Mouse (Mus musculus) left cerebral cortex, adult 11 months (tissue): ENCODE measurements at regions not wholly inside any gene's neighbourhood (a gene's known extent, or its start where the extent isn't known, plus 50 kb on each side); places are given as distances from the start of the nearest gene placed in this dataset.

Experiments used
- DNase-seq: peaks from one replicate; pipeline ENCODE4 v3.0.0; 2022; ENCODE audit warnings: low spot score

DNA sequence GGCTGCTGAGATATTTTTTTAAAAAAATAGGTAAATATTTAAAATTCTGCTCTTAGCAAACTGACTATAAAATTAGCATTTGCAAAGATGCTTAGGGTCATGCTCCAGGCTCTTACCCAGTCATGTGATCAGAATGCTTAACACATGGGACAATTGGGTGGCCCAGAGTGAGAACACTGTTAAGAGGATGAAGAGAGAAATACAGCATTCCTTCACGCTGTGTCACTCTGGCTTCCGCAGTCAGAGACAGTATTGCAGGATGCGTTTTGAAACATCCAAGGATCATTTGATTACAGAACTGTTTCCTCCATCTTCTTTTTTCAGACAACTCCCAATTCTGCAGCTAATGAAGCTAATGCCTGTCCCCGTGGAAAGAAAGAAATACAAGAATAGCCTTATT, 316.4 kb downstream of the Rnd3 start:
- no peak for DNase-seq

DNA sequence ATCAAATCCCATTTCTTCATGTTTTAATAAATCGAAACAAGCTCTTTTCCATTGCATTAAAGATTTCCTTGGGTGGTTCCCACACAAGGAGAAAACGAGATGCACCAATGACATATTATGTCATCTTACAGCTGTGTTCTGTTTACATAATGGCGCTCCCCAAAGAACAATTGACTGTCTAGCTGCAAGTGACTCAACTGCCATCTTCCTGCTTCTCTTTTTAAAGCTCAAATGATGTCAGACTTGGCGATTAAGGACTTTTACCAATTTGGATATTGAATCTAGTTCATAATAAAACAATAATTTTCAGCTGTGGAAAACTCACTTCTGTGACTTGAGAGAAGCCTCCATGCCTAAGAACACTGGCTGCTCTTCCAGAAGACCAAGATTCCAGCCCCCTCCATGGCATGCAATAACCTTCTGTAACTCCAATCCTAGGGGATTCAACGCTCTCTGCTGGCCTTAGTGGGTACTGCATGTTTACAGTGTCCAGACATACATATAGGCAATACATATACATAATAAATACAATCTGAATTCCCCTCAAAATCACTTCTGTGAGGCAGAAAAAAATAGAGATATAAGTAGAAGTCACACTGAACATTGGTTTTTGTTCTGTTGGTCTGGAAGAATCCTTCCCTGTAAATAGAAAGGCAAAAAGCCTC, 318.7 kb downstream of the Rnd3 start:
- DNase-seq: no peak

DNA sequence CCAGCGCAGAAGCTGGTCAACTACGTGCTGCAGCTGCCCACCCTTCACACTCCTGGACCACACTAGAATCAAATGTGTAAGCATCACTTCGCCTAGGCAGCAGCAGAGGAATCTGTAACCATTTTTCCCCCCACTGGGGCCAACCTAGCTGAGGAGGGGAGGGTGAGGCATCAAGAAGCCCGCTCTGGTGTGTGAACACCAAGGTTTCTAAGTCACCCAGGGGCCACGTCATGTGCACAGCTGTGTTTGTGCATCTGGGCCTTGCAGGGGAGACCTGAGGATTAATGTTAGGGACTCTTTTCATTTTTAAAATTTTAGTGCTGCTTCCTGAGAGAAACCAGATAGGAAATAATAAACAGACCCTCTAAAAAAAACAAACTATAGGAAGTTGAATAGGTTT, 321.8 kb downstream of the Rnd3 start:
- DNase-seq: no peak

DNA sequence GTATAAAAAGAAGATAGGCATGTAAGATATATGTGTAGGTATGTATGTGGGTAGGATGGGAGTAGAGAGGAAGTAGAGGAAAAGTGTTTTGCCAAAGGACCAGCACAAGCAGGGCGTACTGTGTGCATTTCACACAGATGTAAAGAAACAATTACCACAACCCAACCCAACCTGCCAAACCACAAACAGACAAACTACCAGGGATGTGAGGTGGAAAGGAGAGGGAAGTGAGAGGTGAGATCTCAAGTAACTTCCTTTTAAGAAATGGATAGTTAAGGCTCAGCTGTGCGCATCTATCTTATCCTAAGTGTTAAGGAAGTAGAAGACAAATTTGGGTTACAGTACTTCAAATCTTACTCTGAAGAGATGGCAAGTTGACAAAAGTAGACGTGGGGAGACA, 322.4 kb downstream of the Rnd3 start:
- no peak for DNase-seq

DNA sequence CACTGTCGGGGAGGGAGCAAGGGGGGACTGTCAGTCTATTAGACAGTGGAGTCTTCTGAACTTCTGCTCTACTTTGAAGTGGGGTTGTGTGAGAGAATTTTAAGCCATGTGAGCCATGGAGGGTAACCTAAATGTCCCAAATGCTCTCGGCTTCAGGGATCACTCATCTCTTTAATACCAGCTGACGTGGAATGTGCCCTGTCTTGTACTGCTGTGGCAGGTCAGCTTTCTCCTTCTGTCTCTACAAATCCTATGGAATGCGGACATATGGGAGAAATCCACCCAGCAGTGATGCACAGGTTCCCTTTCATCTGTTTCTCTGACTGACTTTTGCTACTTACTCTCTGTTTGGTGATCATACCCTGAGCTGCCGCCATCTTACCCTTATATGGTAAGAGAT, 323.3 kb downstream of the Rnd3 start:
- DNase-seq: no peak

DNA sequence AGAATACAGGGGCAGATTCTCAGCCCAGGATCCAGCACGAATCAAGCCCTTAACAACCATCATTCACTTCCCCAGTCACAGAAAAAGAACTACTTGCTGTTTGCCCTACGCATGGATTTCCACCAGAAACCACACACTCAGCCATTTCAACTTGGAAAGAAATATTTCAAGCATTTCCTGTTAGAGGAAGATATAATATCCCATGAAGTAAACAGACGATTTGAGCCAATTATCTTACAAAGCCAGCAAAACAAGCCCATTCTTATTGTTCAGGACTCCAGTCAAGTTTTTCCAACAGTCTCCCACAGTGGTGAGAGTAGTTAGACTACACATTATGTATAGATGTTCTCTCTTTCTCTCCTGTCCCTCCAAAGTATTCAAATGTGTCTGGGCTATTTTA, 324.1 kb downstream of the Rnd3 start:
- no peak for DNase-seq

DNA sequence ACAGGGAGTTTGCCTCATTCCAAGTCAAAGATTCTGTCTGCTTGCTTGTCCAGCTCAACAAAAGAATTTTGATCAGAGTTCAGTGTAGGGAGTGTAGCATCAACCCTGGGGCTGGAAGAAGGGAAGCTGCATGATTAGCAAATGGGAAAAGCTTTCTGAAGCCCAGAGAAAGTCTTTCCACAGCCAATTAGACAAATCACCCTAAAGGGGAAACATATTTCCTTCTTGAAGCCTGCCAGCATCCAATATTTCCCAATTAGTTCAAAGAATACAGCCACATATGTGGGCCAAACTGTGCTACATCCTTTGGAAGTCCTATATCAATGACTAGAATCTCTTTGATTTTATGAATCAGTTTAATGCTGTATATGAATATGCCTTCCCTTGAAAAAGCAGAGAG, 326.2 kb downstream of the Rnd3 start:
- no peak for DNase-seq

DNA sequence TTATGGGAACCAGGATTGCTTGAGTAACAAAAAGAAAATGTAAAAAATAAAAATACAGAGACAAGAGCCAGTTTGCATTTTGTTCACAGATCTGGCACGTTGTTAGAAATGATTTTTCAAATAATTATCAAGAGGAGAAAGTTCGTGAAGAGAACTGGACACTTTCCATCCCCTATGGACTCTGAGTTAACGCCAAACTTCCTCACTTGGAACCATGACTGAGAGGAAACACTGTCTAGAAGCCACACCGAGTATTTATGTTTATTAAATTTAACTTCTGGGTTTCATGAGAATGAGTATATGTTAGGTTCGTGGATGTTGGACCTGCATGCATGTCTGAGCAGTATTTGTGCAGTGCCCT, 329.6 kb downstream of the Rnd3 start:
- DNase-seq: no peak

DNA sequence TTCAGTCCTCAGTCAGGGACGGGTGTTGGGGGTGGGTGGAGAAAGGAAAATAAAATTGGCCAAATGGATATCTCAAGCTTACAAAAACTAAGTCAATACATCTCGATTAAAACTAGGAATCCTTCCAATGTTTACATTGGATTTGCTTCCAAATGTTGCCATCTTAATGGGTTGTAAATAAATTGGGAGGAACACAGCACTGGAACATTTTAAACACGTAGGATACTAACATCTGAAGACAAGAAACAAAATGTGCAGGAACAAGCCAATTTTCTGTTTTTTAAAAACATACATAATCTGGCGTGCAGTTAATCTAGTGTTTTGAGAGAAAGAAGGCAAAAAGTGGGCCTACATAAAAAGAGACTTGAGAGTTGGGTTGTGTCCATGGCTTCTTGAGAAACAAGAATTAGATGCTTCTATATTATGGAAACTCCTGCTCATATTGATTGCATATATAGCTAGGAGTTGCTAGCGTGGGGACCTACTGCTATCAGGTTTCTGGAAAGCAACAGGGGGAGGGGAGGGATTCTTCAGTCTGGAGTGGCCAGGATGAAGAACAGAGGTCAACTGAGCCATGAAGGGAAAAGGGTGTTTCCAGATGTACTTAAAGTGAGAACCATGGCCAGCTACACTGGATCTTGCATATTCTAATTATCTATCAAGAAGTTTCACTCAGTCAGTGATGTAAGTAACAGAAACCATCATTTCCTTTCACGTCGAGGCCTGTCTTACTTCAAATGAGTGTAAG, 330.2 kb downstream of the Rnd3 start:
- no peak for DNase-seq

DNA sequence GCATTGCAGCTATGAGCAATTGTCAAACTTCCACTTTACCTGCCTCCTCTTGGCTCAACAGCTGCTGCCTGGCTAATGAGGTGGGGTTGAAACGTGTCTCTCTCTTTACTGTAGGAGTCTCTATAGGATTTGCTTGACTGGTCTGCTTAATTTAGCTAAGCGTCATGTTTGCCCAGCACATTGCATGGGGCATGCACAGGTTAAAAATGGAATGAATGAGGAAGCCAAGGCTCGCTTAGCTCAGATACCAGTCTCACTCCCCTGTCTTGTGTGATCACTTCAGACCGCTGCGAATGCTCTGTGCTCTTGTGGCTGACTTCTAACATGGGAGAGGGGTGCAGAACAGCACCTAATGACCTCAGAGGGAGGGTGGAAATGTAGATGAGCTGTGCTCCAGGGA, 332.5 kb downstream of the Rnd3 start:
- DNase-seq: no peak

DNA sequence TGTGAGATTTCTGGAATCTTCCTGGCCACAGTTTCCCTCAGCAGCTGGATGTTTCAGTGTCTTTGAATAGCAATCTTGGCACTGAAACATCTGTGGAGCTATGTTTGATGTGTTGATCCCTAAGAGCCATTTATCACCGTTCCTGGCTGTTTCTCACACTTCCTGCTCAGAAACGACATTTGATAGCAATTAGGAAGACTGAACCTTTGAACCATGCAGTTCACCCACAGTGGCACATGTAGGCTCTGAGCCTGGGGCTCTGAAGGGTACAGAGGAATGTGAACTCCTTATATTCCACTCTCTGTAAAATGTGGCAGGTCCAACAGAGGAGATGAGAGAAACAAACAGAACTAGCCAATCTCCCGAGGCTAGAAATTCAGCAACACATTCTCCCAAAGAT, 333.4 kb downstream of the Rnd3 start:
- DNase-seq: no peak

DNA sequence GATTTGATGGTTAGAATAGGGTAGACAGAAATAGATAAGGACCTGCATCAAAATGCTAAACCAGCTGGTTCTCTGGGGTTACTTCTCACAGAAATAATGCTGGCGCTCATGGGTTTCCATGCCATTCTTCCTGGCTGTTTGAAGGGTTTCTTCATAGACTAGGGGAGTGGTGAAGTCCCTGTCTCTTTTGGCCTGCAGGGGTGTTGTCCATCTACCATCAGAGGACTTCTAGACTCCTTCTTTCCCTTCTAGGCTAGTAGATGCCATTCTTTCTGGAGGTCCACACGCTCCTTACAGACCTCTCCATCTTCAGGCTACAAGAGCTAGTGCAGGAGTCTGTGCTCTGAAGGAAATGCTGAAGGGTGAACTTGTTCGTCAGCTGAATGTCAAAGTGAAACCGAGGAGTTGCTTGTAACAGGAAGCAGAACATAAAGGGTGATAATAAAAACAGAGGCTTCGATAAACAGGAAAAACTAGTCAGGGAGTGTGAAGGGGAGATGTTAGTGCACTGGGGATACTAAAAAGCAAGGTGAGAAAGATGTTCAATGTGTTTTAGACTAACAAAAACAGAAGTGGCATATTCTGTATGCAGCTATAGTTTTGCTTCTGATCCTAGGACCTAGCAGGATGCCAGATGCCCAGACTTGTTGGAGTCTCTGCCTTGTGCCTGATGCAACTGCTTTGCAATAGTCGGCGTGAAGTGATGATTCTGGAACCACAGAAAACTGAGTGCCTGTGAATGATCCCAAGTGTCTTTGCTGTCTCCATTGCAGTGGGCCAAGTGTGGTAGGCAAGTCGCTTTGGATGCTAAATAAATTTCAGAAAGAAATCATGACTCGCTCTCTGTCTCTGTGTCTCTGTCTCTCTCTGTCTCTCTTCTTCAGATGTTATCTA, 335.1 kb downstream of the Rnd3 start:
- no peak for DNase-seq

DNA sequence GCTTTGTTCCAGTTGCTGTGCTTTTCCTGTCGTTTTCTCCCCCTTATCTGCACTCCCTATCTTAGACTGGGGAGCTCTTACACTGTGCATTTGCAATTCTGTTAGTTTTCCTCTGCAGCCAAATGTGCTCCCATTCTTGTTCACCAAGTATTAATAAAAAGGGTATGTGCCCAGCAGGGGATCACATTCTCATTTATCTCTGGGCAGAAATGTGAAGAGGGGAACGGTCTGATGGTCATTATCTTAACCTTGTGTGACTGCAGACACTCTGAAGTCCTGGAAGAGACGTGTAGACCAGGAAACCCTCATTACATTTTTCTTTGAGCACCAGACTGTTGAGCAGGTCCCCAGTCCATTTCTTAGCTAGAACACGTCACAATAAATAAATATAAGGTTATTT, 336.6 kb downstream of the Rnd3 start:
- no peak for DNase-seq

DNA sequence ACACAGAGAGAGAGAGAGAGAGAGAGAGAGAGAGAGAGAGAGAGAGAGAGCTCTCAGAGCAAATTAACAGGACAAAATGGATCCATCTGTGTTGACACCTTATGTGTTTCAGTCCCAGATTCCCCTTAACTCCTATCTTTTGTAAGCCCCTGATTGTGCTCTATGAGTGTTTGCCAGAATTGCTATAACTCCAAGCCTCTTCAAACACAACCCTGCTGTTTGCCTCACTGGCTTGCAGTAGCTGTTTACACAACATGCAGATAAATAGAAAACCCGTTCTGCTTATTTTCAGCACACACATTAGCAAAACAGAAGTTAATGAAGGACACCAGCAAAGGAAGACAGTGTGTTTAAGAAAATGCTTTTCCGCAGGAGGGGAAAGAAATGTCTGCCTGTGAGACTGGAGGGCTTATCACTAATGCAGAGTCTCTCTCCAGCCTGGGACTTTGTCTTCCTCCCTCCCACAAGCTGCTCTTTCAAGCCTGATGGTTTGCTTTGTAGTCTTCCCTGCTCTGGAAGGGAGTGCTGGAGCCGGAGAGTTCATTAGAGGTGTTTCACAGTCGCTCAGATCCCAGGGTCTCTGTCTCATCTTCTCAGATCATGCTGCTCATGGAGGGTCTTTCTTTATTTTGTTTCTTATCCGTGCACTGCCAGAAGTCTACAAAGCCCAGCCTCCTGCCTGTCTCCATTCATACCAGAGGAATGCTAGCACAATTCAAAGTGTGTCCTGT, 338.4 kb downstream of the Rnd3 start:
- no peak for DNase-seq

DNA sequence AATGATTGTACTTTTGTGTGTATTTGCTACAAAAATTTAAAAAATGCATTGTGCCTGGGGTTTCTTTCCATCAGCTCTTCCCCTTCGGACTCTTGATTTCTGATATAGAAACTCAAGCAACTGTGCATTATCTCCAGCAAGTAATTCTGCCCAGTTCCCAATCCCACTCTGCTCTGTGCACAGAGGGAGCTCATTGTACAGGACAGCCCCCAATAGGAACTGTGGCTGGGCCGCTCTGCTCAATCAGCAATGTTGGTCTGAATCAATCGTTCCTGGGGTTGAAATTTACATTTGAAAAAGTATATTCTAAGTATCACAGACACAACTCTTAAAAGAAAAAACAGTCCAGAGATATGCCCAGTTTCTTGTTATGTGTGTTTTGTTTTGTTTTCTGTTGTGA, 339.1 kb downstream of the Rnd3 start:
- DNase-seq: no peak

DNA sequence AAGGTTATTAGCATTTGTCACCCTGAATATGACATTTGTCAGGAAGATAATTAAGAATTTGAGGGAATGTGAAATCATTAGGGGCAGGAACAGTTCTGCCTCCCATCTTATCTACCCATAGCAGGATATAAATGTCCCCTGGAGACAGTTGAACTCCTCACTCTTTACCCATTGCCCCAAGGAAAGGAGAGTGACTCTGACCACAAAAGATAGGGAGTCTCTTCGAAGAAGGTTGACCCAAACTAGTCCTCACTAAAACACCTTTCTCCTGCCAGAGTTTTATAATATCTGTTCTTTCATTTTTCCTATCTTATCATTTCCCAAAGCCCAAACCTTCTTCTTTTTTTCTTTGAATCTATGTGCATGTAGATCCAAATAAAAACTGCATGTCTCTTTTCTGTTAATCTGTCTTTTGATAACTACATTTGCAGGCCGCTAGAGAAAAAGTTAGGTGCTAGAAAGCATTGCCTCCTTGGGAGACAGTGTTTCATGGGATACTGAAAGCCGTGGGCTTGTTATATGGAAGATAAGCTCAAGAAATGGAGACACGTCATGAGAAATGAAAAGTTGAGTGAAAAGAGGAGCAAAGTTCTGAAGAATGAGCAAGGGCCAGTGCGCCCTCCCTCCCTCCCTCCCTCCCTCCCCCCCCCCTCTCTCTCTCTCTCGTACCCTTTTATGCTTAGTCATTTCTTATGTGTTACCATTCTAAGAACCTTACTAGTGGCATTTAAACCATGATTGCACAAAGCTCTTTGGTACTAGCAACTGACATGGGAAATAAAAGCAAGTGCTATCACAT, 341.6 kb downstream of the Rnd3 start:
- no peak for DNase-seq

DNA sequence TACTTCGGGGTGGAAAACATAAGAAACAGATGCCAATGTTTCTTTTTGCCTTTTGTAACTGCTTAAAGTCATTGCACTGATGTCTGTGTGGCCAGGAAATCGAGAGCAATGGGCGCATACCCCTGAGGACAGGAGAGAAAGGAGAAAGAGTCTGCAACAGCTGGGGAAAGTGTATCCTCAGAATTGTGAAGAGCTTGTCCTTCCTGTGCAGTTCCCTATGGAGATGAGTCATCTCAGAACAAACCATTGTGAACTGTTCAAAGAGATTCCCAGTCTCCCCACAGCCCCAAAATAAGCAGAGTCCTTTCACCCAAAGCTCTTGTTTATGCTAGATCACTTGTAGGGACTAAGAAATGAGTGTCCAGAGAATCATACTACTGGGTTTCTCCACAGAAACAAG, 343.3 kb downstream of the Rnd3 start:
- no peak for DNase-seq

DNA sequence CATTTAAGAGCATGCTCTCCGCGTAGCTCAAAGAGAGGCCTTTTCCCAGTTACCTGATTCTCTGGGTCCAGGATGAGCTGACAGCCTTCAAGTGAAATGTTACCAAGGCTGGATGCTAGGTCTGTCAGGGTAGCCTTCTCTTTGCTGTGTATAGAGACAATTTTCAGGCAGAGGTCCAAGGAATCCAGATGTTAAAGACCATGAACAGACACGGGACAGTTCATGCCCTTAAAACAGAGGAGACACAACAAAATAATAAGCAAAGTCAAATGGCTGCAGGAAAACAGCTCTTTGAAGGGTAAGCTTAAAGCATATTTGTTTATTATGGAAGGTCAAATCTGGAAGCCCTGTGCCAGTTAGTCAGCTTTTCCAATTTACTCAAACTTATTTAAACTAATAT, 352.8 kb downstream of the Rnd3 start:
- no peak for DNase-seq

DNA sequence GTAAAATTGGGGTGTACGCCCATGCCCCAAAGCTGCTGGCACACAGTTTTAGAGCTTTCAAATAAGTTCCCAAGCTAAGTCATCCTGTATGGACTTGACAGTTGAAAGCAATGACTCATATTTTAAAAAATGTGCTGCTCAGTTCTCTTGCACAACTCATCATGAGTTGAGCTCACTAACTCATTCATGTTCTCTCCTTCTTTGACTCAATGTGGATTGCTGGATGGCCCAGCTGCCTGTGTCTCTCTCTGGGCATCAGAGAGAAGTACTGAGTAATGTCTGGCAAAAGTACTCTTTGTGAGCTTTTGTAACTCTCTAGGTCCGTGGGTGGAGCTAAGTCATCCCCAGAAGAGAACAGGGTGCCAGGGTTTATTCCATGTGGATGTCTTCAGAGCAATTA, 355.3 kb downstream of the Rnd3 start:
- no peak for DNase-seq

DNA sequence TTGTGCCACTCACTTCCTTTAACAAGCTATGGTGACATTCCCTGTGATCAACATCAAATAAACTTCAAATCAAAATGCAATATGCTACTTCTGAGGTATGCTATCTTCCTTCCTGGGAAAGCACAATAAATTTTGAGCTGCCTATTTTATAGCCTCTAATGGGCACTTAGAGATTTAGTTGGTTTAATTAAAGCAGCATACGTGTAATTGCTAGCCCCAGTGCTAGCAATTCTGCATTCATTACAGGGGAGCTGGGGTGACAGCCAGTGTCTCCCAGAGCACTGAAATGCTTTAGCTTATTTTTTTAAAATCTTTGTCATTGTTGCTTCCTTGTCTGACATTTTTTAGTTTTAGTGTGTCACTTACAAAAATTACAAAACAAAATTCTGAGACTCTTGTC, 355.8 kb downstream of the Rnd3 start:
- DNase-seq: no peak

DNA sequence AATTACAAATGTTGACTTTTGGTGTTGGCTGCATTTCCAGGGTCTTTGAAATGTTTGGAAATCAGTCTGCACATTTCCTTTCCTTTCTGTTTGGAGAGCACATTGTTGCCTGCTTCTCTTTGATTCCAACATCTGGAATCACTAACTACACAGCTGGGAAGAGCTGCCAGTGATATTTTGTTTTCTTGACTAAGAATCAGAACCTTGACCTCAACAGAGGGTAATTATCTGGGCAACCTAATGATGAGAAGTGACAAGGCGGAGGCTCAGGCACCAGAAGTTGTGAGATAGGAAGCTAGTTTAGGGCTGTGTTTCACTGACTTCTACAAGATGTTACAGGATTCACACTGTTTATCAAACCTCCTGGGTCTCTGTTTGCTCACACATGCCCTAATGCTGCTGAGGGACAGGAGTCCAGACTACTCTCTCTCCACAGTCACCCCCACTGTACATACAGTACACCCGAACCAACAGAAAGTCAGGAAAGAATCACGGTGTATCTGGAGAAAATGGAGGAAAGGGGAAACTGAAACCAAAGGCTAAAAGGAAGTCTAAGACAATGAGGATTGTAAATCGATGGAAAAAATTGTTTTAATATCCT, 359.8 kb downstream of the Rnd3 start:
- DNase-seq: no peak
